Mouse (Mus musculus): ENCODE measurements around the gene Cpt1a.

Cpt1a gene

GRCm38 (mm10) chr19:3429156-3429816, 107.2 kb downstream of the Cpt1a start:
- no peak for DNase-seq (ENCODE audit: low spot score)

- no peak for DNase-seq (ENCODE audit: low spot score)
These were observed 108.9 kb downstream of the Cpt1a start for GRCm38 (mm10) chr19:3431066-3431465.

- no peak for DNase-seq (ENCODE audit: low spot score)
These were observed 109.8 kb downstream of the Cpt1a start for GRCm38 (mm10) chr19:3431969-3432368.

GRCm38 (mm10) chr19:3434124-3434523, 112.0 kb downstream of the Cpt1a start:
- no peak for DNase-seq (ENCODE audit: low spot score)

- DNase-seq (ENCODE audit: low spot score) = no peak
These were observed 112.5 kb downstream of the Cpt1a start for GRCm38 (mm10) chr19:3434641-3435040.
